ENCODE assay signal across 8 mouse cellular contexts in the genomic region with DNA sequence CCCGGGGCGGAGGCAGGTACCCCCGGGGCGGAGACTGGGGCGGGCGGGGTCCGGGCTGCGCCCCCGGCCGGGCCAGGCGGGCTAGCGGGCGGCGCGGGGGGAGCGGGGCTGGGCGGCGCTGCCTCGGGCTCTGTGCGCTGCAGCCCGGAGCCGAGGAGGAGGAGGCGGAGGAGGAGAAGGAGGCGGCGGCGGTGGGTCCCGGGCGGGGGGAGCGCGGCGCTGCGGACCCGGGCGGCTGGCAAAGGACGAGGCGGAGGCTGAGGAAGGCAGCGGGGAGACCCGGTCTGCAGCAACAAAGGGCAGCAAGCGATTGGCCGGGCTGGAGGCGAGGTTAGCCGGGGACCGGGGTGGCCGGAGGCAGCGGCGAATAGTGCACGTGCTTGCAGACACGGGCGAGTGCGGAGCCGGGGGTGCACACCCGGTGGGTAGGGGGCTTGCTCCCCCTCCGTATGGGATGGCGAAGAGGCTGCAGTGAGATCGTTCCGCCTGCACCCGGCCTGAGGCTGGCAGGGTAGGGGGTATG. TPM values are rescaled to one million over a fixed set of nuclear protein-coding genes. Genes with fewer than 3 reads are reported as not detected.
A peak's percentile ranks its signal among the peaks of the same experiment; 100 is the strongest.
DNase-seq lines count a peak whose midpoint lies in the region; ATAC-seq lines count a peak whose summit lies in the region.

No protein-coding gene starts in this region.

- H3K4me1 ChIP-seq in forebrain, embryonic 14.5 days (ENCODE audit: control insufficient read depth, insufficient read depth, low read length), result peaks cover 23% of the 10 kb centered on the region
- peaks cover 36% of the 10 kb centered on the region for H3K4me1 ChIP-seq in hindbrain, embryonic 13.5 days (replicated peaks)
- H3K4me1 ChIP-seq in limb, embryonic 13.5 days, result peaks cover 53% of the 10 kb centered on the region
- H3K4me1 ChIP-seq in midbrain, embryonic 15.5 days, result peaks cover 31% of the 10 kb centered on the region

- peak overlapping the region; percentile 100 for H3K27ac ChIP-seq in forebrain, embryonic 14.5 days (ENCODE audit: low read depth, low read length)
- peak overlapping the region; percentile 99 for H3K27ac ChIP-seq in hindbrain, embryonic 13.5 days
- peak overlapping the region; percentile 99 for H3K27ac ChIP-seq in limb, embryonic 13.5 days
- peak overlapping the region; percentile 98 for H3K27ac ChIP-seq in midbrain, embryonic 15.5 days

- DNase-seq in cerebellum, adult 18-20 months, result peak; percentile 74 to 79
- DNase-seq in cerebellum, adult 11-12 months, result no peak
- peak; percentile 87 for DNase-seq in adrenal gland, adult 2 months
- DNase-seq in forebrain, embryonic 14.5 days (ENCODE audit: low spot score), result peak; percentile 75
- DNase-seq in spleen, postnatal 14 days (ENCODE audit: low spot score in 2 of 2), result peak; percentile 34 to 49

- ATAC-seq in forebrain, embryonic 14.5 days, result peak; percentile 37
- peak; percentile 6 for ATAC-seq in hindbrain, embryonic 13.5 days (ENCODE audit: low FRiP score)
- peak; percentile 16 for ATAC-seq in limb, embryonic 13.5 days (ENCODE audit: low FRiP score, low read depth)
- peak; percentile 41 for ATAC-seq in midbrain, embryonic 15.5 days (replicated peaks)

- H3K4me2 ChIP-seq in forebrain, embryonic 14.5 days (ENCODE audit: low read length), result peak overlapping the region; percentile 63
- H3K4me2 ChIP-seq in hindbrain, embryonic 13.5 days, result peak overlapping the region; percentile 83
- peak overlapping the region; percentile 76 for H3K4me2 ChIP-seq in limb, embryonic 13.5 days (replicated peaks)
- H3K4me2 ChIP-seq in midbrain, embryonic 15.5 days, result peak overlapping the region; percentile 87

- H3K9me3 ChIP-seq in forebrain, embryonic 14.5 days (replicated peaks; ENCODE audit: control insufficient read depth, low read length), result no peaks in the 10 kb centered on the region
- no peaks in the 10 kb centered on the region for H3K9me3 ChIP-seq in hindbrain, embryonic 13.5 days
- H3K9me3 ChIP-seq in limb, embryonic 13.5 days, result no peaks in the 10 kb centered on the region
- H3K9me3 ChIP-seq in midbrain, embryonic 15.5 days, result no peaks in the 10 kb centered on the region

- no peaks in the 10 kb centered on the region for H3K27me3 ChIP-seq in forebrain, embryonic 14.5 days (replicated peaks; ENCODE audit: control insufficient read depth, insufficient read depth, low read length)
- H3K27me3 ChIP-seq in hindbrain, embryonic 13.5 days, result no peaks in the 10 kb centered on the region
- H3K27me3 ChIP-seq in limb, embryonic 13.5 days, result no peaks in the 10 kb centered on the region
- no peaks in the 10 kb centered on the region for H3K27me3 ChIP-seq in midbrain, embryonic 15.5 days (replicated peaks)

- H3K9ac ChIP-seq in forebrain, embryonic 14.5 days (ENCODE audit: low read length), result peak overlapping the region; percentile 98
- peak overlapping the region; percentile 97 for H3K9ac ChIP-seq in hindbrain, embryonic 13.5 days
- peak overlapping the region; percentile 95 for H3K9ac ChIP-seq in limb, embryonic 13.5 days
- H3K9ac ChIP-seq in midbrain, embryonic 15.5 days, result peak overlapping the region; percentile 92

- peak overlapping the region; percentile 87 for H3K4me3 ChIP-seq in forebrain, embryonic 14.5 days (ENCODE audit: low read depth, low read length)
- peak overlapping the region; percentile 86 for H3K4me3 ChIP-seq in hindbrain, embryonic 13.5 days
- H3K4me3 ChIP-seq in limb, embryonic 13.5 days, result peak overlapping the region; percentile 81
- peak overlapping the region; percentile 61 for H3K4me3 ChIP-seq in midbrain, embryonic 15.5 days

- under 1% methylated on average over 41 of the region's 57 CpGs for WGBS in forebrain, embryonic 14.5 days
- WGBS in hindbrain, embryonic 13.5 days, result 1% methylated on average over 55 of the region's 57 CpGs
- WGBS in limb, embryonic 13.5 days, result under 1% methylated on average over 36 of the region's 57 CpGs
- under 1% methylated on average over 51 of the region's 57 CpGs for WGBS in midbrain, embryonic 15.5 days

- H3K36me3 ChIP-seq in forebrain, embryonic 14.5 days (ENCODE audit: control insufficient read depth, insufficient read depth, low read length), result 0 out of 2 replicates have a peak, but pooled peaks cover 3% of the 10 kb centered on the region
- no peaks in the 10 kb centered on the region for H3K36me3 ChIP-seq in hindbrain, embryonic 13.5 days
- no peaks in the 10 kb centered on the region for H3K36me3 ChIP-seq in limb, embryonic 13.5 days
- no peaks in the 10 kb centered on the region for H3K36me3 ChIP-seq in midbrain, embryonic 15.5 days (replicated peaks)

RNA-seq across cellular contexts. Expression of a gene that starts 18.5 kb away (rescaled TPM):
- total RNA-seq in adrenal gland, adult 2 months (2021), result 10 to 100 TPM; 33.4 to 37.3 TPM
- 9.5 and 12.3 TPM in 2 replicates for polyA plus RNA-seq in adrenal gland, adult 2 months (2012; rRNA removed)
- polyA plus RNA-seq in forebrain, embryonic 14.5 days (2014; fragmentation: Nextera tagmentation; extraction: Ambion mirVana), result 28.8 and 34.6 TPM in 2 replicates
- polyA plus RNA-seq in hindbrain, embryonic 13.5 days (2015; fragmentation: Nextera tagmentation; extraction: Ambion mirVana), result 18.6 and 20.0 TPM in 2 replicates
- 30.7 and 31.4 TPM in 2 replicates for polyA plus RNA-seq in limb, embryonic 13.5 days (2015; fragmentation: Nextera tagmentation; extraction: Ambion mirVana)
- 22.9 and 23.7 TPM in 2 replicates for polyA plus RNA-seq in midbrain, embryonic 15.5 days (2015; fragmentation: Nextera tagmentation; extraction: Ambion mirVana)
